Mouse (Mus musculus) midbrain, postnatal 0 days (tissue): ENCODE data around the gene 4931406C07Rik. TPM values are rescaled to one million over a fixed set of nuclear protein-coding genes. Genes with fewer than 3 reads are reported as not detected.
A peak's percentile ranks its signal among the peaks of the same experiment; 100 is the strongest.

Experiments
- ATAC-seq: fragments of 200-750 bp; cut with Nextera tagmentation; 2 replicates; pipeline ENCODE4 v1.8.0; 2017; ENCODE audit warnings: moderate number of reproducible peaks, mild to moderate bottlenecking, moderate TSS enrichment, moderate library complexity; ENCODE audit not compliant: low FRiP score
- DNase-seq: peaks from one replicate; pipeline ENCODE4 v3.0.0-alpha.2; 2015; ENCODE audit warnings: low spot score
- H3K27ac ChIP-seq: fragments of 300-500 bp; sonication (generic); 2 replicates; pipeline ENCODE4 v1.5.1; 2014; ENCODE audit warnings: low read depth, mild to moderate bottlenecking, low read length, mixed read lengths
- H3K27me3 ChIP-seq: fragments of 300-500 bp; sonication (generic); 2 replicates; pipeline ENCODE4 v1.6.1; 2014; ENCODE audit warnings: low read length, control low read depth, mixed read lengths; ENCODE audit not compliant: insufficient read depth
- H3K36me3 ChIP-seq: fragments of 300-500 bp; sonication (generic); 2 replicates; pipeline ENCODE4 v1.6.1; 2014; ENCODE audit warnings: low read length, control low read depth, mixed read lengths; ENCODE audit not compliant: insufficient read depth
- H3K4me1 ChIP-seq: fragments of 300-500 bp; sonication (generic); 2 replicates; pipeline ENCODE4 v1.6.1; 2014; ENCODE audit warnings: mild to moderate bottlenecking, control low read depth, antibody characterized with exemption, low read length, mixed read lengths; ENCODE audit not compliant: insufficient read depth
- H3K4me2 ChIP-seq: fragments of 300-500 bp; sonication (generic); 2 replicates; pipeline ENCODE4 v1.6.1; 2014; ENCODE audit warnings: low read depth, mild to moderate bottlenecking, low read length, mixed read lengths; ENCODE audit not compliant: poor library complexity, severe bottlenecking
- H3K4me3 ChIP-seq: fragments of 300-500 bp; sonication (generic); 2 replicates; pipeline ENCODE4 v1.5.1; 2014; ENCODE audit warnings: low read depth, mild to moderate bottlenecking, low read length, moderate library complexity
- H3K9ac ChIP-seq: fragments of 300-500 bp; sonication (generic); replicated peaks from 2 replicates; pipeline ENCODE4 v1.6.1; 2014; ENCODE audit warnings: mild to moderate bottlenecking, low read length, moderate library complexity, mixed read lengths; ENCODE audit not compliant: poor library complexity, severe bottlenecking
- H3K9me3 ChIP-seq: fragments of 300-500 bp; sonication (generic); 2 replicates; pipeline ENCODE4 v1.6.1; 2016; ENCODE audit warnings: low read length, control low read depth
- CTCF ChIP-seq: IDR thresholded peaks from 2 replicates; pipeline ENCODE4 v1.5.1; 2016; ENCODE audit warnings: antibody characterized with exemption, mild to moderate bottlenecking
- WGBS: fragments of 180-500 bp; shearing (Covaris S2); extraction: QIAGEN DNeasy Blood & Tissue Kit; methylation state at CpG from one replicate; pipeline ENCODE4 v1.1.7; 2014; 5-methylcytosine and 5-hydroxymethylcytosine counted together
- polyA plus RNA-seq: library from polyadenylated mRNA; unstranded; fragments of >200 nt; fragmentation: Nextera tagmentation; extraction: Ambion mirVana; gene quantifications from 2 replicates; pipeline ENCODE4 v1.2.1, GENCODE M21; 2015
- total RNA-seq: library from RNA; depleted of rRNA; stranded (reverse); fragments of >200 nt; gene quantifications from 2 replicates; pipeline ENCODE4 v1.2.3, GENCODE M21; 2014

The 4931406C07Rik gene
- total and polyA plus RNA-seq, 2 experiments from 2014 or later, result 14.8 to 16.4 TPM

- no peak overlapping the region for H3K4me2 ChIP-seq
- whole genome bisulfite sequencing, result 73% methylated on average over 2 of the region's 2 CpGs
- no peak for ATAC-seq
- H3K4me1 ChIP-seq, result peaks cover 2% of the 10 kb centered on the region; the same call in 1 of the 2 replicates
- H3K9ac ChIP-seq, result no peak overlapping the region
- H3K27ac ChIP-seq, result no peak overlapping the region
- no peaks in the 10 kb centered on the region for H3K27me3 ChIP-seq
- no peak for TF ChIP-seq CTCF
- no peaks in the 10 kb centered on the region for H3K9me3 ChIP-seq
- H3K36me3 ChIP-seq, result peaks cover 4% of the 10 kb centered on the region; the same call in 1 of the 2 replicates
- DNase-seq, result no peak
- H3K4me3 ChIP-seq, result no peak overlapping the region
Observed at GRCm38 (mm10) chr9:15298451-15298850, 7.8 kb downstream of the 4931406C07Rik start.

DNA sequence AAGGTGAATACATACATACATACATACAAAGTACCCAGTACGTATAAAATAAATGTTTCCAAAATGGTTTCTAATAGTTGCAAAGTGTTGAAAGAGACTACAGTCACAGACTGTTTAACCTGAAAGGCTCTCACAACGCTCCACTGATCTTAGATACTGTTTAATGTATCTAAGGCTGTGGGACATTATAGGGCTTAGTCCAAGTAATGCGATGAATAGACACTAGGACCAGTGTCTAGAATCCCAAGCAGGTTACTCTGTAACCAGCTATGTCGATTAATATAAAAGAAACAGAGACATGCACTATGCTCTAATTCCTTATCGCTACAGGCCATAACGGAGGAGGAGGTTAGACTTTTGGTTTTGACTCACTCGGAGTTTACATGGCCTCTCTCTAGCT, 9.1 kb downstream of the 4931406C07Rik start:
- 91% methylated on average over 7 of the region's 7 CpGs for WGBS
- ATAC-seq, result no peak
- Histone ChIP-seq H3K9ac (no peak overlapping the region), H3K4me3 (no peak overlapping the region), H3K4me1 (peaks cover 2% of the 10 kb centered on the region; the same call in 1 of the 2 replicates), H3K9me3 (no peaks in the 10 kb centered on the region), H3K4me2 (no peak overlapping the region), H3K27ac (no peak overlapping the region), H3K36me3 (peaks cover 6% of the 10 kb centered on the region; the same call in 1 of the 2 replicates), H3K27me3 (no peaks in the 10 kb centered on the region)
- no peak for DNase-seq
- TF ChIP-seq CTCF, result no peak

GRCm38 (mm10) chr9:15289251-15289650, 17.0 kb downstream of the 4931406C07Rik start:
- WGBS, result 92% methylated on average over 6 of the region's 6 CpGs
- TF ChIP-seq CTCF, result no peak

DNA sequence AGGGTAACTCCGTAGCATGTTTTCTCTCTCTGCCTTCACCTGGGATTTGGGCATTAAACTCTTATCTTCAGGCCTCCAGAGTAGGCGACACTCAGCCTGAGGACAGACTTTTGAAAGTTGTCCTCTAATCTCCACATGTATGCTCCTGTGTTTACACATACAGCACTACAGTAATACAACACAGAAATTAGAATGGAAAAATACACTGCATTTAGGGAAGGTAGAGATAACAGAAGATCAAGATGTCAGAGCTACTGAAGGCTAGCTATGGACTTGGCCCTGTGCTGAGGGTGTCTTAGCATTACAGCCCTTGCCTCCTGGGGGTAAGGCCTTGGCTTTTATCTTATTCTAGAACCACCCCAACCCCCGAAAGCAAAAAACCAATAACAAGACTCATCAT, 17.8 kb downstream of the 4931406C07Rik start:
- Histone ChIP-seq H3K4me3 (no peak overlapping the region), H3K27me3 (no peaks in the 10 kb centered on the region), H3K9ac (no peak overlapping the region), H3K36me3 (peaks cover 10% of the 10 kb centered on the region; the same call in 1 of the 2 replicates), H3K4me1 (no peaks in the 10 kb centered on the region), H3K27ac (no peak overlapping the region), H3K9me3 (no peaks in the 10 kb centered on the region), H3K4me2 (no peak overlapping the region)
- TF ChIP-seq CTCF, result no peak
- no peak for ATAC-seq
- no peak for DNase-seq
- WGBS, result 86% methylated on average over 3 of the region's 3 CpGs

More at GRCm38 (mm10) chr9:15289251-15289650, 17.0 kb downstream of the 4931406C07Rik start:
- H3K4me2 ChIP-seq, result no peak overlapping the region
- H3K9ac ChIP-seq, result no peak overlapping the region
- H3K9me3 ChIP-seq, result no peaks in the 10 kb centered on the region
- H3K36me3 ChIP-seq, result peaks cover 10% of the 10 kb centered on the region; the same call in 1 of the 2 replicates
- H3K27ac ChIP-seq, result no peak overlapping the region
- no peaks in the 10 kb centered on the region for H3K4me1 ChIP-seq
- DNase-seq (no peak), ATAC-seq (no peak)
- no peak overlapping the region for H3K4me3 ChIP-seq
- H3K27me3 ChIP-seq, result no peaks in the 10 kb centered on the region

DNA sequence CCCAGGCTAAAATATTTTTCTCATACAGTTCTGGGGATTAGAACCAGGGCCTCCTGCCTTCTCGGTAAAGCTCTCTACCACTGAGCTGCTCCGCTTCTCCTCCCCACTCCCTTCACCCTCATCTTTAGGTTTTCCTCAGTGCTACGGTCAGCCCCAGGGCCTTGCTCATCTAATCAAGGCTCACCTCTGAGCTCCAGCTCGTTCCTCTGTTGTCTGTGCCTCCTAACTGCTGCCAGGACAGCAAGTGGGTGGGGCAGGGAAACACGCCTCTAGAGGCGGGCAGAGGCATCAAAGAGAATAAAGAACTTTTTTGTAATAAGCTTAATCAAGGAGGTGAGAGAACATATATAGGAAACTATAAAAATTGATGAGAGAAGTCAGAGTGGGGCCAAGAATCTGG, 18.4 kb downstream of the 4931406C07Rik start:
- DNase-seq, result no peak
- 59% methylated on average over 6 of the region's 6 CpGs for WGBS
- peaks cover 10% of the 10 kb centered on the region; the same call in 1 of the 2 replicates for H3K36me3 ChIP-seq

GRCm38 (mm10) chr9:15285443-15285842, 20.8 kb downstream of the 4931406C07Rik start:
- DNase-seq (no peak), ATAC-seq (no peak)
- Histone ChIP-seq H3K4me1 (peaks cover 3% of the 10 kb centered on the region), H3K9ac (no peak overlapping the region), H3K27ac (no peak overlapping the region), H3K9me3 (no peaks in the 10 kb centered on the region), H3K4me2 (no peak overlapping the region), H3K36me3 (peaks cover 8% of the 10 kb centered on the region; the same call in 1 of the 2 replicates), H3K4me3 (no peak overlapping the region), H3K27me3 (no peaks in the 10 kb centered on the region)
- TF ChIP-seq CTCF, result 0 out of 2 replicates have a peak, but pooled peaks have one; percentile 24
- 64% methylated on average over 3 of the region's 3 CpGs for WGBS

More for the DNA sequence above, 18.4 kb downstream of the 4931406C07Rik start:
- Histone ChIP-seq H3K27me3 (no peaks in the 10 kb centered on the region), H3K4me3 (no peak overlapping the region), H3K9me3 (no peaks in the 10 kb centered on the region), H3K27ac (no peak overlapping the region), H3K4me2 (no peak overlapping the region), H3K4me1 (no peaks in the 10 kb centered on the region), H3K9ac (no peak overlapping the region)
- no peak for TF ChIP-seq CTCF
- no peak for ATAC-seq
